Mouse (Mus musculus): ENCODE data around the gene Msrb3. TPM values are rescaled to one million over a fixed set of nuclear protein-coding genes. Genes with fewer than 3 reads are reported as not detected.

Msrb3 gene
- total and polyA plus RNA-seq, 2 experiments from 2014 or later = 1.6 to 5.6 TPM

DNA sequence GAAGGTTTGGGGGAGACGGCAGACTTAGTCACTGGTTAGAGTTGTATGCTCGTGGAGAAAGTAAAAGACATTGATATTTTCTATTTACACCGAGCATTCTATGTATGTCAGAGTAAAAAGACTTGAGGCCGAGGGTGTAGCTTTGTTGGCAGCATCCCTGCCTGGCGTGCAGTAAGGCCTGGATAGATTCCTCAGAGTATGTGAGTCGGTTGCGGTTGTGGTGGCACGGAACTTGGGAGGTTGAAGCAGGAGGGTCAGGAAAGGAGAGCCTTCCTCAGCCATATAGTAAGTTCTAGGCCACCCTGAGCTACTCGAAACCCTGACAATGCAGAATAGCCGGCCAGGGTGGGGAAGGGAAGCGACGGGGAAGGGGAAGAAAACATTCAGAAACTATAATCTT lies 71.1 kb downstream of the Msrb3 start:
- ATAC-seq (no peak), DNase-seq (ENCODE audit: low spot score) (no peak)
- no peak for TF ChIP-seq CTCF (IDR thresholded peaks at IDR 0.05; ENCODE audit: low read depth)
- 88% methylated on average over 12 of the region's 12 CpGs for WGBS
- no peak overlapping the region for H3K9ac ChIP-seq (replicated peaks; ENCODE audit: low read length)
- no peak overlapping the region for H3K4me2 ChIP-seq (ENCODE audit: low read depth, low read length)
- H3K4me1 ChIP-seq (ENCODE audit: insufficient read depth, low read length) = no peaks in the 10 kb centered on the region
- H3K36me3 ChIP-seq (ENCODE audit: insufficient read depth, low read length) = no peaks in the 10 kb centered on the region
- H3K27ac ChIP-seq = no peak overlapping the region
- H3K27me3 ChIP-seq (ENCODE audit: insufficient read depth, low read length) = no peaks in the 10 kb centered on the region
- no peak overlapping the region for H3K4me3 ChIP-seq (ENCODE audit: low read length)
- no peaks in the 10 kb centered on the region for H3K9me3 ChIP-seq (ENCODE audit: low read length)

DNA sequence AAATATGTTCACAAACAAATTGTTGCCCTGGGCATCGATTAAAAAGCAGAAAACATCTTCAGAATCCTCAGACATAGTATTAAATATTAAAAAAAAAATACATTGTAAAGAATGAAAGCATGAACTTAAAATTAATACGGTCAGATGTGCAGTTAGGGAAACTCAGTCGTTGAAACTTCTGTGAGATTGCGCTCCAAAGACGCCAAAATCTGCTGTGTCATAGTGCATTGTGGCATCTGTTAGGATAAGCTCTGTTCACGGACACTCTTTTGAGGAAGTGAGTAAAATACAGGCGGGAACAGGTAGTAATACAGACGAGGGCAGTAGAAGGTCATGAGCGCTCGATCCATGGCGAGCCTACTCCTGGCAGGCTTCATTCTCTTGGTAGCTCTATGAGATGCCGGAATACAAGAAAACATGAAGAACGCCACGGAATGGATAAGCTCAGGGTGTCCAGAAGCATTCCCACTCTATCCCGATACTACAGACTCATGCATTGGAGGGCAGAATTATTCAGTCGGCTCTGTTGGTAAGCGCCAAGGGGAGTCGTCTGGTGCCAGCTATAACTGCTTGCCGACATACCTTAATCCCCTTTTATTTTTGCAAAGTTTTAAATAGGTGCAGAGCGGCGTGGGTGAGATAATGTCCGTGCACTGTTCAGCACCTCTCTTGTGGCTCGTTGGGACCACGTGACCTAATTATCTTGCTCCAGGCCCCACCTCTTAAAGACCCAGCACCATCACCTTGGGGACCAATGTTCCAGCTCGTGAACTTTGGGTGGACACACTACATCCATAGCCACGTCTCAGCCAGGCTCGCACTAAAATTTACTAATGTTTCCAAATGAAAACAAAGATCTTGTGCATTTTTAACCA lies 71.9 kb downstream of the Msrb3 start:
- H3K9me3 ChIP-seq (ENCODE audit: low read length) = no peaks in the 10 kb centered on the region
- ATAC-seq (no peak), DNase-seq (ENCODE audit: low spot score) (no peak)
- H3K4me1 ChIP-seq (ENCODE audit: insufficient read depth, low read length) = no peaks in the 10 kb centered on the region
- H3K36me3 ChIP-seq (ENCODE audit: insufficient read depth, low read length) = no peaks in the 10 kb centered on the region
- WGBS = 85% methylated on average over 27 of the region's 27 CpGs
- no peak overlapping the region for H3K4me2 ChIP-seq (ENCODE audit: low read depth, low read length)
- no peak overlapping the region for H3K4me3 ChIP-seq (ENCODE audit: low read length)
- H3K27ac ChIP-seq = no peak overlapping the region
- no peaks in the 10 kb centered on the region for H3K27me3 ChIP-seq (ENCODE audit: insufficient read depth, low read length)
- TF ChIP-seq CTCF (IDR thresholded peaks at IDR 0.05; ENCODE audit: low read depth) = no peak
- H3K9ac ChIP-seq (replicated peaks; ENCODE audit: low read length) = no peak overlapping the region

DNA sequence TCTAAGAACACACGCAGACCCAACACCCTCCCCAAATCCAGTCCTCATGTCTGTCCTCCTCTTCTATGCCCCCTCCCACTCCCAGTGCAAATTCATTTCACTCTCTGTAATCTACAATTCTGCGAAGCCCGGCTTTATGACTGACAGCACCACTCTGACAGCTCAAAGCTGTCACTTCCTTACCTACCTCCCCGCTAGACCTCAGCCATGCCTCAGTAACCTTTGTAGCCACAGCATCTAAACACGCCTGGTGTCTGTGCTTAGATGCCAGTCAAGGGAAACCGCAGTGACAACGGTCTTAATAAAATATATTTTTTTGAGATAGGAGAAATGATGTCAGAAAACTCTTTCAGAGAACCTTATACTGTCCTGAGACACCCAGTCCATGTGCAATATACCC lies 72.5 kb downstream of the Msrb3 start:
- no peak for DNase-seq (ENCODE audit: low spot score)
- TF ChIP-seq CTCF (IDR thresholded peaks at IDR 0.05; ENCODE audit: low read depth) = no peak

DNA sequence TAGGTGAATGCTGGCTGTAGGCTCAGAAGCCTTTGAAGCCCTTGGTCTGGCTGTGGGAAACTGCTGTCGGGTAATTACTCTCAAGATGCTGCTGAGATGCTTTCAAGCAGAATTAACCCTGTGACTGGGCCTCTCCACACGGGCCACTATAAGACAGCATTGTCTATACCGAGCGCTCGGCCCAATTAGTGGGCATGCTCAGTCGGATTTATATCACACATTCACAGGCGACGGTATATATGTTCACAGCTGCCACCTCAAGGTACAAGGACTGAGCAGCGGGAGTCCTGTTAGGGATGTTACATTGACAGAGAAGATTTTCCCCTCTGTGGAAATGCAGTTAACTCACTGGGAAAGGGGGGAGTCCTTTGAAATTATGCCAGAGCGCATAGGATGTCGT lies 73.3 kb downstream of the Msrb3 start:
- H3K36me3 ChIP-seq (ENCODE audit: insufficient read depth, low read length) = no peaks in the 10 kb centered on the region
- peak; percentile 34 for DNase-seq (ENCODE audit: low spot score)
- H3K9ac ChIP-seq (replicated peaks; ENCODE audit: low read length) = no peak overlapping the region
- H3K4me1 ChIP-seq (ENCODE audit: insufficient read depth, low read length) = no peaks in the 10 kb centered on the region
- TF ChIP-seq CTCF (IDR thresholded peaks at IDR 0.05; ENCODE audit: low read depth) = no peak
- no peak overlapping the region for H3K4me2 ChIP-seq (ENCODE audit: low read depth, low read length)
- H3K27ac ChIP-seq = no peak overlapping the region
- no peak overlapping the region for H3K4me3 ChIP-seq (ENCODE audit: low read length)
- H3K27me3 ChIP-seq (ENCODE audit: insufficient read depth, low read length) = no peaks in the 10 kb centered on the region
- no peaks in the 10 kb centered on the region for H3K9me3 ChIP-seq (ENCODE audit: low read length)
- ATAC-seq = 0 out of 2 replicates have a peak, but pooled peaks have one; percentile 24
- 32% methylated on average over 11 of the region's 11 CpGs for WGBS

More for the DNA sequence above, 72.5 kb downstream of the Msrb3 start:
- no peak overlapping the region for H3K4me2 ChIP-seq (ENCODE audit: low read depth, low read length)
- no peak overlapping the region for H3K9ac ChIP-seq (replicated peaks; ENCODE audit: low read length)
- no peak overlapping the region for H3K4me3 ChIP-seq (ENCODE audit: low read length)
- H3K9me3 ChIP-seq (ENCODE audit: low read length) = no peaks in the 10 kb centered on the region
- no peaks in the 10 kb centered on the region for H3K27me3 ChIP-seq (ENCODE audit: insufficient read depth, low read length)
- no peaks in the 10 kb centered on the region for H3K36me3 ChIP-seq (ENCODE audit: insufficient read depth, low read length)
- 81% methylated on average over 7 of the region's 7 CpGs for WGBS
- H3K27ac ChIP-seq = no peak overlapping the region
- no peaks in the 10 kb centered on the region for H3K4me1 ChIP-seq (ENCODE audit: insufficient read depth, low read length)
- no peak for ATAC-seq

DNA sequence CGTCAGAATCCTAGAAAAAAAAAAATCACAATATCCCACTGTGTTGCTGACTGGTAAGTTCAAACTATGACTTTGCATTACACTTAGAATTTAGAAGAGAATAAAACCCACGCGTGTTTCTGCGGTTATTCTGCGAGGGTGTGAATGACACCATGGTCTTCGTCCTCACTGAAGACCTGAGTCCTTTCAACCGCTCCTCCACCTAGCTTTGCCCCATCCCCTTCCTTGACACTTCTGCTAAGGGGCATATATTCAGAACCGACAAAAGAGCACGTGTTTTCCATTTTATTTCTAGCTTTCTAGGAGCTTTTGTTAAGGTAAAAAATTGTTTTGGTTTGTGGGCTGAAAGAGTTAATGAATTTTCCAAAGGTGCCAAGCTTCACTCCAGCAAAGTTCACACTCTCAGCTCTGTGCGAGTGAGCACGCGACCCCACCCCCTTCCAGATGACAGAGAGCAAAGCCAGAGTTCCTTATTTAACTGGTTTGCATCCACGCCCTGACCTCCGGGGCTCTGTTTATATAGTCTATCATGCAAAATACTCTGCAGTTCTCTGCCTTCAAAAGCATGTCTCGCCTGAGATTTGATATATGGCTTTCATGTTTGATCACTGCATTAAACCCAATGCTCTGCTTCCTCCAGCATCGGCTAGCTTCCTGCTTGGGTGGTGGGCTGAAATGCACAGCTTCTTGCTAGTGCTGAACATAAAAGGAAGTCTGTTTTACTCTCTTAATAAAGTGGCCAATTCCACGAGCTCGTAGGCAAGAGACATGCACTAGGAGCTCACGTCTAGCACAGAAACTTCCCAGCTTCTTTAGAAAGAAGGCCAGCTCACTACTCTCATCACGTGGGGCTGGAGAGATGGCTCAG lies 77.2 kb downstream of the Msrb3 start:
- Histone ChIP-seq H3K4me3 (ENCODE audit: low read length) (no peak overlapping the region), H3K4me1 (ENCODE audit: insufficient read depth, low read length) (no peaks in the 10 kb centered on the region), H3K9me3 (ENCODE audit: low read length) (no peaks in the 10 kb centered on the region), H3K27me3 (ENCODE audit: insufficient read depth, low read length) (no peaks in the 10 kb centered on the region), H3K4me2 (ENCODE audit: low read depth, low read length) (no peak overlapping the region), H3K9ac (replicated peaks; ENCODE audit: low read length) (no peak overlapping the region), H3K36me3 (ENCODE audit: insufficient read depth, low read length) (no peaks in the 10 kb centered on the region), H3K27ac (no peak overlapping the region)
- ATAC-seq (no peak), DNase-seq (ENCODE audit: low spot score) (no peak)
- TF ChIP-seq CTCF (IDR thresholded peaks at IDR 0.05; ENCODE audit: low read depth) = no peak
- WGBS = 59% methylated on average over 20 of the region's 20 CpGs

DNA sequence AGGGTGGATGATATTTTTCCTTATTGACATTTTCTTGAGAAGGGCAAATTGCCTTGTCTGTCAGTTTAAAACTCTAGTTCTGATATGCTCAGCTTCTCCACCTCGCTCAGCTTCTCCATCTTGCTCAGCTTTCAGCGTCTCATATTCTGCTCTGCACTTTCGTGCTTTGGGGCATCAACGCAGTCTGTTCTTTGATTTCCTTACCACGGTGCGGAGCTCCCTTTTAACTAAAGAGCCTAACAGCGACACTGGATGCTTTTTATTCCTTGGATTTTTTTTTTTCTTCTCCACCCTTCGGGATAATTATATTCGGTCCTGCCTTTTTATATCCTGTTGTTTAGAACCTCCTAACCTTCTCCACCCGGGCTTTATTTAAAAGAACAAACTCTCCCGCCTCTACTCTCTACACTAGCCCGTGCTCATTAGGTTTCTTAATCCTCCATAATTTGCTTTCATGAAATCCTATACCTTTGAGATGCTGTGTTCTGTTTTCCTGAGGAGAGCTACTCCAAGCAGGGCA lies 78.1 kb downstream of the Msrb3 start:
- no peak for TF ChIP-seq CTCF (IDR thresholded peaks at IDR 0.05; ENCODE audit: low read depth)
- Histone ChIP-seq H3K9me3 (ENCODE audit: low read length) (no peaks in the 10 kb centered on the region), H3K36me3 (ENCODE audit: insufficient read depth, low read length) (no peaks in the 10 kb centered on the region), H3K4me1 (ENCODE audit: insufficient read depth, low read length) (no peaks in the 10 kb centered on the region), H3K27ac (no peak overlapping the region), H3K9ac (replicated peaks; ENCODE audit: low read length) (no peak overlapping the region), H3K4me3 (ENCODE audit: low read length) (no peak overlapping the region), H3K27me3 (ENCODE audit: insufficient read depth, low read length) (no peaks in the 10 kb centered on the region), H3K4me2 (ENCODE audit: low read depth, low read length) (no peak overlapping the region)
- 49% methylated on average over 12 of the region's 12 CpGs for WGBS
- no peak for DNase-seq (ENCODE audit: low spot score)
- no peak for ATAC-seq

Measured in hindbrain, postnatal 0 days (tissue).